Mouse (Mus musculus): Measurements from ENCODE around the gene Cnpy2. TPM values are rescaled to one million over a fixed set of nuclear protein-coding genes. Genes with fewer than 3 reads are reported as not detected.

Gene Cnpy2
- total and polyA plus RNA-seq, 3 experiments: 27.8 to 65.3 (median 58.9) TPM

DNA sequence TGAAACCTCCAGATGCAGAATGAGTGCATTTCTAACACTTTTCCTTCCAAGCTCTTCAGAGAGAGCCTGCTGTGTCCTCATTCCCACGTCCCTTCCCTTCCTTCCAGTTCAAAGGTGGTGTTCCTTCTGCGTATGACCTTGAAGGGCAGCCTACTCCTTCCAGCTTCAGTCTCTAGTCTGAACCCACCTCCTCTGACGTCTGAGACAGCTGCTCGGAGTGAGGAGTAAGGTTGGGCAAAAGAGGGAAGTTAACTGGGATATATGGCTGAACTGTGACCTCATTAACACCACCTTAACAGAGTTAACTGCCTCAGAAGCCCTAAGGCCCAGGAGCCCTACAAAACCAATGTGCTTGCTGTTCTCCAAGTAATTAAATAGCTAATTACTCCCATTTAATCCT is 48.3 kb downstream of the Cnpy2 start:
- no peak for DNase-seq
- Histone ChIP-seq H3K4me1 (ENCODE audit: control insufficient read depth, insufficient read depth, low read length) (peaks cover 8% of the 10 kb centered on the region), H3K36me3 (ENCODE audit: control insufficient read depth, insufficient read depth, low read length) (peaks cover 8% of the 10 kb centered on the region), H3K9ac (ENCODE audit: low read depth, low read length) (no peak overlapping the region), H3K4me3 (no peak overlapping the region), H3K27ac (no peak overlapping the region), H3K79me2 (replicated peaks; ENCODE audit: control insufficient read depth, insufficient read depth, low read length) (no peaks in the 10 kb centered on the region), H3K27me3 (ENCODE audit: control insufficient read depth, insufficient read depth, low read length) (no peaks in the 10 kb centered on the region)
- intact Hi-C loops (cut with DNase I): no loop called here
- WGBS: 63% methylated on average over 4 of the region's 4 CpGs
- TF ChIP-seq POLR2A (IDR thresholded peaks at IDR 0.05; ENCODE audit: insufficient read depth, low read depth, low read length) (no peak), EP300 (IDR thresholded peaks at IDR 0.05; ENCODE audit: insufficient read depth, low read depth, low read length) (no peak), CTCF (IDR thresholded peaks at IDR 0.05) (no peak)

- Histone ChIP-seq H3K27me3 (ENCODE audit: control insufficient read depth, insufficient read depth, low read length) (no peaks in the 10 kb centered on the region), H3K27ac (peak overlapping the region; percentile 89), H3K79me2 (replicated peaks; ENCODE audit: control insufficient read depth, insufficient read depth, low read length) (no peaks in the 10 kb centered on the region), H3K36me3 (ENCODE audit: control insufficient read depth, insufficient read depth, low read length) (peaks cover 5% of the 10 kb centered on the region), H3K4me3 (no peak overlapping the region), H3K9ac (ENCODE audit: low read depth, low read length) (no peak overlapping the region), H3K4me1 (ENCODE audit: control insufficient read depth, insufficient read depth, low read length) (peaks cover 10% of the 10 kb centered on the region)
- TF ChIP-seq CTCF (IDR thresholded peaks at IDR 0.05): peak; percentile 40
- no peak for TF ChIP-seq EP300 (IDR thresholded peaks at IDR 0.05; ENCODE audit: insufficient read depth, low read depth, low read length)
- 81% methylated on average over 5 of the region's 5 CpGs for WGBS
- DNase-seq: no peak
- intact Hi-C loops (cut with DNase I): no loop called here
Measured at GRCm38 (mm10) chr10:128372142-128372541, 49.9 kb downstream of the Cnpy2 start.

GRCm38 (mm10) chr10:128372989-128373748 is 50.9 kb downstream of the Cnpy2 start:
- H3K27me3 ChIP-seq (ENCODE audit: control insufficient read depth, insufficient read depth, low read length): no peaks in the 10 kb centered on the region
- 36% methylated on average over 6 of the region's 6 CpGs for WGBS
- peaks cover 11% of the 10 kb centered on the region for H3K4me1 ChIP-seq (ENCODE audit: control insufficient read depth, insufficient read depth, low read length)
- no peak overlapping the region for H3K9ac ChIP-seq (ENCODE audit: low read depth, low read length)
- intact Hi-C loops (cut with DNase I): no loop called here
- H3K36me3 ChIP-seq (ENCODE audit: control insufficient read depth, insufficient read depth, low read length): no peaks in the 10 kb centered on the region
- H3K4me3 ChIP-seq: no peak overlapping the region
- H3K27ac ChIP-seq: peak overlapping the region; percentile 89
- no peaks in the 10 kb centered on the region for H3K79me2 ChIP-seq (replicated peaks; ENCODE audit: control insufficient read depth, insufficient read depth, low read length)
- peak in 1 of 2 experiments; percentile 75 for DNase-seq
- TF ChIP-seq POLR2A (IDR thresholded peaks at IDR 0.05; ENCODE audit: insufficient read depth, low read depth, low read length): peak; percentile 56
- TF ChIP-seq EP300 (IDR thresholded peaks at IDR 0.05; ENCODE audit: insufficient read depth, low read depth, low read length): peak; percentile 78
- TF ChIP-seq CTCF (IDR thresholded peaks at IDR 0.05): no peak

- H3K4me1 ChIP-seq (ENCODE audit: control insufficient read depth, insufficient read depth, low read length): peaks cover 16% of the 10 kb centered on the region
- H3K27ac ChIP-seq: peak overlapping the region; percentile 89; the same call in 1 of the 2 replicates
- no peaks in the 10 kb centered on the region for H3K27me3 ChIP-seq (ENCODE audit: control insufficient read depth, insufficient read depth, low read length)
- no peaks in the 10 kb centered on the region for H3K79me2 ChIP-seq (replicated peaks; ENCODE audit: control insufficient read depth, insufficient read depth, low read length)
- H3K9ac ChIP-seq (ENCODE audit: low read depth, low read length): no peak overlapping the region
- 75% methylated on average over 6 of the region's 6 CpGs for WGBS
- no peak overlapping the region for H3K4me3 ChIP-seq
- TF ChIP-seq EP300 (IDR thresholded peaks at IDR 0.05; ENCODE audit: insufficient read depth, low read depth, low read length): no peak
- TF ChIP-seq POLR2A (IDR thresholded peaks at IDR 0.05; ENCODE audit: insufficient read depth, low read depth, low read length): no peak
- peak; percentile 41 for TF ChIP-seq CTCF (IDR thresholded peaks at IDR 0.05)
- DNase-seq: no peak
- peaks cover 4% of the 10 kb centered on the region; the same call in 1 of the 2 replicates for H3K36me3 ChIP-seq (ENCODE audit: control insufficient read depth, insufficient read depth, low read length)
- intact Hi-C loops (cut with DNase I): no loop called here
Measured at GRCm38 (mm10) chr10:128374393-128374792, 52.1 kb downstream of the Cnpy2 start.

GRCm38 (mm10) chr10:128376099-128376454 is 53.8 kb downstream of the Cnpy2 start:
- H3K4me3 ChIP-seq: peak overlapping the region; percentile 74
- H3K27me3 ChIP-seq (ENCODE audit: control insufficient read depth, insufficient read depth, low read length): no peaks in the 10 kb centered on the region
- H3K4me1 ChIP-seq (ENCODE audit: control insufficient read depth, insufficient read depth, low read length): peaks cover 12% of the 10 kb centered on the region
- intact Hi-C loops (cut with DNase I): loop anchor here (2.0 to 5.0 kb wide), 2 partner anchors 39 to 83 kb away; partner anchors contain the start of genes Cs and Smarcc2
- WGBS: 52% methylated on average over 4 of the region's 4 CpGs
- peak overlapping the region; percentile 97 for H3K27ac ChIP-seq
- H3K9ac ChIP-seq (ENCODE audit: low read depth, low read length): peak overlapping the region; percentile 100
- no peak for TF ChIP-seq POLR2A (IDR thresholded peaks at IDR 0.05; ENCODE audit: insufficient read depth, low read depth, low read length)
- TF ChIP-seq CTCF (IDR thresholded peaks at IDR 0.05): no peak
- TF ChIP-seq EP300 (IDR thresholded peaks at IDR 0.05; ENCODE audit: insufficient read depth, low read depth, low read length): no peak
- H3K79me2 ChIP-seq (replicated peaks; ENCODE audit: control insufficient read depth, insufficient read depth, low read length): no peaks in the 10 kb centered on the region
- DNase-seq: no peak
- H3K36me3 ChIP-seq (ENCODE audit: control insufficient read depth, insufficient read depth, low read length): peaks cover 6% of the 10 kb centered on the region; the same call in 1 of the 2 replicates
